Mouse (Mus musculus): ENCODE results near the gene Arl2. TPM values are rescaled to one million over a fixed set of nuclear protein-coding genes. Genes with fewer than 3 reads are reported as not detected.

Gene Arl2
- total RNA-seq, 2 experiments from 2014 or later, result 9.4 to 17.2 TPM

GRCm38 (mm10) chr19:6085417-6085879 is 55.9 kb downstream of the Arl2 start:
- ATAC-seq (replicated peaks; ENCODE audit: low FRiP score, poor library complexity, severe bottlenecking), result peak; percentile 85

GRCm38 (mm10) chr19:6084478-6085248 is 56.7 kb downstream of the Arl2 start, which contains the start of the genes Zfpl1 and Cdca5:
Zfpl1 (minus strand) TSS chr19:6084956.
Cdca5 (plus strand) TSS chr19:6084983.
- peak; percentile 91 for ATAC-seq (replicated peaks; ENCODE audit: low FRiP score, poor library complexity, severe bottlenecking)

Other genes starting within 250 kb of the Arl2 start
Only the 30 nearest of the 31 such genes appear.
- 25.9 and 71.7 TPM in 2 replicates for gene Dpf2, start 228.5 kb downstream of the Arl2 start, total RNA-seq (2015; ENCODE audit: low replicate concordance)
- 43.9 and 168 TPM in 2 replicates for gene Dpf2, start 228.5 kb downstream of the Arl2 start, total RNA-seq (2017; ENCODE audit: low replicate concordance)
- gene Cdc42ep2, start 216.7 kb downstream of the Arl2 start, total RNA-seq (2015; ENCODE audit: low replicate concordance), result 0.72 TPM in 1 of 2 replicates, not detected in the other
- gene Cdc42ep2, start 216.7 kb downstream of the Arl2 start, total RNA-seq (2017; ENCODE audit: low replicate concordance), result not detected in 2 replicates
- 64.9 and 72.5 TPM in 2 replicates for gene Pola2, start 177.3 kb downstream of the Arl2 start, total RNA-seq (2015; ENCODE audit: low replicate concordance)
- 55.1 and 71.9 TPM in 2 replicates for gene Pola2, start 177.3 kb downstream of the Arl2 start, total RNA-seq (2017; ENCODE audit: low replicate concordance)
- gene Slc22a20, start 155.4 kb downstream of the Arl2 start, total RNA-seq (2015; ENCODE audit: low replicate concordance), result not detected in 2 replicates
- gene Slc22a20, start 155.4 kb downstream of the Arl2 start, total RNA-seq (2017; ENCODE audit: low replicate concordance), result not detected in 2 replicates
- 38.1 and 49.7 TPM in 2 replicates for gene Capn1, start 125.7 kb downstream of the Arl2 start, total RNA-seq (2015; ENCODE audit: low replicate concordance)
- gene Capn1, start 125.7 kb downstream of the Arl2 start, total RNA-seq (2017; ENCODE audit: low replicate concordance), result 63.8 and 64.3 TPM in 2 replicates
- 29.3 and 45.8 TPM in 2 replicates for gene Syvn1, start 95.0 kb downstream of the Arl2 start, total RNA-seq (2015; ENCODE audit: low replicate concordance)
- 16.8 and 20.8 TPM in 2 replicates for gene Syvn1, start 95.0 kb downstream of the Arl2 start, total RNA-seq (2017; ENCODE audit: low replicate concordance)
- gene Mrpl49, start 83.8 kb downstream of the Arl2 start, total RNA-seq (2015; ENCODE audit: low replicate concordance), result 27.2 and 31.4 TPM in 2 replicates
- gene Mrpl49, start 83.8 kb downstream of the Arl2 start, total RNA-seq (2017; ENCODE audit: low replicate concordance), result 13.0 and 40.8 TPM in 2 replicates
- 666 and 864 TPM in 2 replicates for gene Fau, start 83.7 kb downstream of the Arl2 start, total RNA-seq (2015; ENCODE audit: low replicate concordance)
- gene Fau, start 83.7 kb downstream of the Arl2 start, total RNA-seq (2017; ENCODE audit: low replicate concordance), result 450 and 703 TPM in 2 replicates
- gene Znhit2, start 80.4 kb downstream of the Arl2 start, total RNA-seq (2015; ENCODE audit: low replicate concordance), result 5.9 and 7.2 TPM in 2 replicates
- 3.0 and 5.7 TPM in 2 replicates for gene Znhit2, start 80.4 kb downstream of the Arl2 start, total RNA-seq (2017; ENCODE audit: low replicate concordance)
- gene Tm7sf2, start 73.2 kb downstream of the Arl2 start, total RNA-seq (2015; ENCODE audit: low replicate concordance), result 14.1 TPM in 1 of 2 replicates, not detected in the other
- 1.9 TPM in 1 of 2 replicates, not detected in the other for gene Tm7sf2, start 73.2 kb downstream of the Arl2 start, total RNA-seq (2017; ENCODE audit: low replicate concordance)
- gene Vps51, start 64.3 kb downstream of the Arl2 start, total RNA-seq (2015; ENCODE audit: low replicate concordance), result 17.3 and 30.2 TPM in 2 replicates
- 10.5 and 10.9 TPM in 2 replicates for gene Vps51, start 64.3 kb downstream of the Arl2 start, total RNA-seq (2017; ENCODE audit: low replicate concordance)
- gene Tmem262, start 61.5 kb downstream of the Arl2 start, total RNA-seq (2015; ENCODE audit: low replicate concordance), result not detected in 2 replicates
- gene Tmem262, start 61.5 kb downstream of the Arl2 start, total RNA-seq (2017; ENCODE audit: low replicate concordance), result not detected in 2 replicates
- gene Gm28374, start 59.3 kb downstream of the Arl2 start, total RNA-seq (2015; ENCODE audit: low replicate concordance), result not detected in 2 replicates
- gene Gm28374, start 59.3 kb downstream of the Arl2 start, total RNA-seq (2017; ENCODE audit: low replicate concordance), result not detected in 2 replicates
- gene Zfpl1, start 56.6 kb downstream of the Arl2 start, total RNA-seq (2015; ENCODE audit: low replicate concordance), result 6.3 and 6.5 TPM in 2 replicates
- gene Zfpl1, start 56.6 kb downstream of the Arl2 start, total RNA-seq (2017; ENCODE audit: low replicate concordance), result 20.0 and 23.5 TPM in 2 replicates
- 70.3 and 72.1 TPM in 2 replicates for gene Cdca5, start 56.6 kb downstream of the Arl2 start, total RNA-seq (2015; ENCODE audit: low replicate concordance)
- gene Cdca5, start 56.6 kb downstream of the Arl2 start, total RNA-seq (2017; ENCODE audit: low replicate concordance), result 56.7 and 64.8 TPM in 2 replicates
- gene AC131692.1, start 47.1 kb downstream of the Arl2 start, total RNA-seq (2015; ENCODE audit: low replicate concordance), result 21.4 TPM in 1 of 2 replicates, not detected in the other
- 12.1 and 29.4 TPM in 2 replicates for gene AC131692.1, start 47.1 kb downstream of the Arl2 start, total RNA-seq (2017; ENCODE audit: low replicate concordance)
- gene Naaladl1, start 35.8 kb downstream of the Arl2 start, total RNA-seq (2015; ENCODE audit: low replicate concordance), result 14.7 and 15.9 TPM in 2 replicates
- 6.4 and 9.8 TPM in 2 replicates for gene Naaladl1, start 35.8 kb downstream of the Arl2 start, total RNA-seq (2017; ENCODE audit: low replicate concordance)
- 2.5 and 5.9 TPM in 2 replicates for gene Sac3d1, start 22.9 kb downstream of the Arl2 start, total RNA-seq (2015; ENCODE audit: low replicate concordance)
- gene Sac3d1, start 22.9 kb downstream of the Arl2 start, total RNA-seq (2017; ENCODE audit: low replicate concordance), result 4.4 and 4.6 TPM in 2 replicates
- gene Snx15, start 13.2 kb downstream of the Arl2 start, total RNA-seq (2015; ENCODE audit: low replicate concordance), result 52.8 and 61.6 TPM in 2 replicates
- 23.8 and 39.4 TPM in 2 replicates for gene Snx15, start 13.2 kb downstream of the Arl2 start, total RNA-seq (2017; ENCODE audit: low replicate concordance)
- gene Batf2, start 565 bp downstream of the Arl2 start, total RNA-seq (2015; ENCODE audit: low replicate concordance), result 2.5 and 7.1 TPM in 2 replicates
- gene Batf2, start 565 bp downstream of the Arl2 start, total RNA-seq (2017; ENCODE audit: low replicate concordance), result 1.7 TPM in 1 of 2 replicates, not detected in the other
- gene Majin, start 42.8 kb upstream of the Arl2 start, total RNA-seq (2015; ENCODE audit: low replicate concordance), result not detected in 2 replicates
- not detected in 2 replicates for gene Majin, start 42.8 kb upstream of the Arl2 start, total RNA-seq (2017; ENCODE audit: low replicate concordance)
- not detected in 2 replicates for gene Gpha2, start 84.8 kb upstream of the Arl2 start, total RNA-seq (2015; ENCODE audit: low replicate concordance)
- not detected in 2 replicates for gene Gpha2, start 84.8 kb upstream of the Arl2 start, total RNA-seq (2017; ENCODE audit: low replicate concordance)
- 52.6 and 79.6 TPM in 2 replicates for gene Ppp2r5b, start 94.3 kb upstream of the Arl2 start, total RNA-seq (2015; ENCODE audit: low replicate concordance)
- 117 and 224 TPM in 2 replicates for gene Ppp2r5b, start 94.3 kb upstream of the Arl2 start, total RNA-seq (2017; ENCODE audit: low replicate concordance)
- 13.8 and 18.0 TPM in 2 replicates for gene Atg2a, start 100.1 kb upstream of the Arl2 start, total RNA-seq (2015; ENCODE audit: low replicate concordance)
- 18.4 and 18.6 TPM in 2 replicates for gene Atg2a, start 100.1 kb upstream of the Arl2 start, total RNA-seq (2017; ENCODE audit: low replicate concordance)
- 20.1 and 23.4 TPM in 2 replicates for gene Ehd1, start 135.2 kb upstream of the Arl2 start, total RNA-seq (2015; ENCODE audit: low replicate concordance)
- 17.5 and 30.7 TPM in 2 replicates for gene Ehd1, start 135.2 kb upstream of the Arl2 start, total RNA-seq (2017; ENCODE audit: low replicate concordance)
- 0.36 TPM in 1 of 2 replicates, not detected in the other for gene Cdc42bpg, start 164.9 kb upstream of the Arl2 start, total RNA-seq (2015; ENCODE audit: low replicate concordance)
- gene Cdc42bpg, start 164.9 kb upstream of the Arl2 start, total RNA-seq (2017; ENCODE audit: low replicate concordance), result 1.4 and 1.5 TPM in 2 replicates
- gene Men1, start 193.4 kb upstream of the Arl2 start, total RNA-seq (2015; ENCODE audit: low replicate concordance), result 5.4 and 23.9 TPM in 2 replicates
- 10.0 and 17.1 TPM in 2 replicates for gene Men1, start 193.4 kb upstream of the Arl2 start, total RNA-seq (2017; ENCODE audit: low replicate concordance)
- gene Map4k2, start 199.6 kb upstream of the Arl2 start, total RNA-seq (2015; ENCODE audit: low replicate concordance), result 14.7 and 19.8 TPM in 2 replicates
- gene Map4k2, start 199.6 kb upstream of the Arl2 start, total RNA-seq (2017; ENCODE audit: low replicate concordance), result 19.4 and 37.7 TPM in 2 replicates
- gene Sf1, start 222.1 kb upstream of the Arl2 start, total RNA-seq (2015; ENCODE audit: low replicate concordance), result 145 and 153 TPM in 2 replicates
- 171 and 223 TPM in 2 replicates for gene Sf1, start 222.1 kb upstream of the Arl2 start, total RNA-seq (2017; ENCODE audit: low replicate concordance)
- 2.2 and 4.6 TPM in 2 replicates for gene Pygm, start 242.9 kb upstream of the Arl2 start, total RNA-seq (2015; ENCODE audit: low replicate concordance)
- gene Pygm, start 242.9 kb upstream of the Arl2 start, total RNA-seq (2017; ENCODE audit: low replicate concordance), result 0.64 and 2.6 TPM in 2 replicates